Mouse (Mus musculus) liver, adult 2 months (tissue): ENCODE data around the gene Adamts17.

Source experiments
- CTCF ChIP-seq: fragments of 200-500 bp; IDR thresholded peaks from 2 replicates; pipeline ENCODE4 v1.5.1; 2011; ENCODE audit warnings: low read depth, low read length, control low read depth
- POLR2A ChIP-seq: fragments of 200-500 bp; IDR thresholded peaks from 2 replicates; pipeline ENCODE4 v1.6.1; 2011; ENCODE audit warnings: low read length, control low read depth; ENCODE audit not compliant: insufficient read depth; ENCODE audit errors: extremely low read depth

GRCm38 (mm10) chr7:66936911-66937310 is 97.4 kb downstream of the Adamts17 start:
- TF ChIP-seq CTCF (no peak), POLR2A (no peak)
